In the genomic region with DNA sequence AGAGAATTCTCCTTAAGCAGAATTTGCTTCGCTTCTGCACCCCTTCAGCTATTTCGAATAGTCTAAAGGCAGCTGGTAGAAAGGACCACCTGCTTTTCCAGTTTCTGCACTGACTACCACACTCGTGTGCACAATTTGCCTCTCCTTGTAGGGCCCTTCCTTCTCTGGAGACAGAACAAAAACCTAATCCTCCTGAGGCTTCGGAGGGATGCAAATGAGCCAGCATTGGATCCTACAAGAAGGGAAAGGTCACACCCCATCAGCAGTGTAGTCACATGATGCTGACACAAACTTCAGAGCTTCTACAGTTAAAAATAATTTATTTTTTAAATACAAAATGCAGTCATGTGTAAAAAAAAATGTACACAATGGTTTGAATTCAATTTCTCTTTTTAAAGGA, we compare ENCODE assay signal across 31 mouse cellular contexts. TPM values are rescaled to one million over a fixed set of nuclear protein-coding genes. Genes with fewer than 3 reads are reported as not detected.
DNase-seq lines count a peak whose midpoint lies in the region; ATAC-seq and TF ChIP-seq lines count a peak whose summit lies in the region.
"Had no signal": no experiment of that assay in that cellular context is flagged by ENCODE, and none has a peak within 500 bp of the region (broad histone marks: within the 10 kb centered on the region; RNA-seq: fewer than 3 reads in every experiment).

No protein-coding gene starts in this region.

- no peak overlapping the region for H3K4me2 ChIP-seq in forebrain, embryonic 15.5 days (replicated peaks)
- H3K4me2 ChIP-seq in forebrain, embryonic 13.5 days: no peak overlapping the region
- H3K4me2 ChIP-seq in CH12.LX (ENCODE audit: insufficient read depth, low read depth, poor library complexity, severe bottlenecking): 0 out of 2 replicates have a peak overlapping the region, but pooled peaks have one; percentile 38
- H3K4me2 ChIP-seq: embryonic facial prominence, embryonic 13.5 days; heart, embryonic 13.5 days; hindbrain, embryonic 14.5 days had no signal

- H3K4me1 ChIP-seq in forebrain, embryonic 15.5 days: peaks cover 42% of the 10 kb centered on the region
- peaks cover 33% of the 10 kb centered on the region for H3K4me1 ChIP-seq in forebrain, embryonic 13.5 days
- H3K4me1 ChIP-seq in CH12.LX (ENCODE audit: control insufficient read depth in 1 of 2, insufficient read depth in 2 of 2): peaks cover 18 to 49% of the 10 kb centered on the region in 2 experiments

- H3K79me2 ChIP-seq in CH12.LX (replicated peaks; ENCODE audit: control insufficient read depth, extremely low read depth, insufficient read depth, poor library complexity, severe bottlenecking): no peaks in the 10 kb centered on the region

- TF ChIP-seq RAD21 in CH12.LX (IDR thresholded peaks at IDR 0.05; ENCODE audit: low read depth, low read length): no peak

- no peak for ATAC-seq in forebrain, embryonic 15.5 days (replicated peaks)
- no peak for ATAC-seq in forebrain, embryonic 13.5 days
- ATAC-seq: CD4-positive, CD25-positive, alpha-beta regulatory T cell, adult 4 months; forebrain, embryonic 14.5 days; hindbrain, postnatal 0 days; inflammation-experienced regulatory T-cells, adult 6 months; Patski had no signal

- in situ Hi-C loops in CH12.LX (cut with MboI; ENCODE audit: low pct_ligation_motif_present, low pct_unique_long_range_greater_than_20kb, low sequenced_read_pairs): no loop called here

- 0 out of 2 replicates have a peak overlapping the region, but pooled peaks have one; percentile 63 for H3K27ac ChIP-seq in forebrain, embryonic 15.5 days (replicated peaks)
- no peak overlapping the region for H3K27ac ChIP-seq in forebrain, embryonic 13.5 days
- H3K27ac ChIP-seq in left cerebral cortex, adult 2 months: peak overlapping the region; percentile 12; the same call in 1 of the 2 replicates
- peak overlapping the region; percentile 20 for H3K27ac ChIP-seq in CH12.LX (ENCODE audit: insufficient read depth, low read depth)
- H3K27ac ChIP-seq: embryonic facial prominence, embryonic 10.5 days; embryonic facial prominence, embryonic 13.5 days; heart, embryonic 10.5 days; heart, embryonic 13.5 days; hindbrain, postnatal 0 days had no signal

- dilution Hi-C loops in CH12.LX (cut with MboI; ENCODE audit: extremely low pct_ligation_motif_present, extremely low pct_unique_long_range_greater_than_20kb, low sequenced_read_pairs): no loop called here

- H3K4me3 ChIP-seq in forebrain, embryonic 15.5 days: no peak overlapping the region
- H3K4me3 ChIP-seq in forebrain, embryonic 13.5 days: no peak overlapping the region
- H3K4me3 ChIP-seq in left cerebral cortex, adult 2 months: no peak overlapping the region
- H3K4me3 ChIP-seq in CH12.LX (replicated peaks in 1 of 3; ENCODE audit: low read depth in 2 of 3, low read length in 2 of 3, poor library complexity in 1 of 3): no peak overlapping the region
- H3K4me3 ChIP-seq: embryonic facial prominence, embryonic 10.5 days; embryonic facial prominence, embryonic 13.5 days; erythroblast, embryonic 14.5 days; heart, adult 2 months; heart, embryonic 10.5 days; heart, embryonic 13.5 days had no signal

- no peak for DNase-seq in left cerebral cortex, adult 2 months (ENCODE audit: extremely low spot score in 1 of 2, low spot score in 2 of 2)
- DNase-seq in left cerebral cortex, postnatal 14 days (ENCODE audit: low spot score in 2 of 2): no peak
- DNase-seq in CH12.LX (ENCODE audit: extremely low read depth): peak; percentile 90
- DNase-seq in adipocyte (ENCODE audit: low spot score): peak; percentile 91
- no peak for DNase-seq in MN1 (ENCODE audit: low spot score)
- no peak for DNase-seq in urinary bladder, postnatal 14 days (ENCODE audit: low spot score)
- DNase-seq: adrenal gland, adult 8-10 months; cerebellum, adult 11-12 months; cerebellum, adult 8-10 months; cerebellum, postnatal 10 days; cerebellum, postnatal 36 days; embryo, embryonic 11 days; gastrocnemius, postnatal 10 days; gastrocnemius, postnatal 36 days; heart, adult 2 months; heart, postnatal 14 days; heart, postnatal 4 days had no signal

- WGBS in forebrain, embryonic 15.5 days: 45% methylated on average over 4 of the region's 4 CpGs
- WGBS in forebrain, embryonic 13.5 days: 46% methylated on average over 4 of the region's 4 CpGs

- H3K36me3 ChIP-seq in forebrain, embryonic 15.5 days: no peaks in the 10 kb centered on the region
- H3K36me3 ChIP-seq in forebrain, embryonic 13.5 days (ENCODE audit: poor library complexity, severe bottlenecking): no peaks in the 10 kb centered on the region
- no peaks in the 10 kb centered on the region for H3K36me3 ChIP-seq in CH12.LX (replicated peaks in 1 of 2; ENCODE audit: control insufficient read depth in 1 of 2, insufficient read depth in 1 of 2, low read length in 1 of 2)
- H3K36me3 ChIP-seq: embryonic facial prominence, embryonic 10.5 days had no signal

- TF ChIP-seq EP300 in CH12.LX (IDR thresholded peaks at IDR 0.05; ENCODE audit: low read length): peak; percentile 54

- no peak for TF ChIP-seq CTCF in left cerebral cortex, adult 2 months (IDR thresholded peaks at IDR 0.05)
- TF ChIP-seq CTCF in CH12.LX (conservative IDR thresholded peaks at IDR 0.05 in 1 of 2, IDR thresholded peaks at IDR 0.05 in 1 of 2; ENCODE audit: low read depth in 2 of 2, low read length in 2 of 2): no peak

- no peaks in the 10 kb centered on the region for H3K9me3 ChIP-seq in forebrain, embryonic 15.5 days
- H3K9me3 ChIP-seq in forebrain, embryonic 13.5 days (replicated peaks): no peaks in the 10 kb centered on the region
- no peaks in the 10 kb centered on the region for H3K9me3 ChIP-seq in CH12.LX (replicated peaks; ENCODE audit: low read length)
- H3K9me3 ChIP-seq: embryonic facial prominence, embryonic 10.5 days; embryonic facial prominence, embryonic 13.5 days; heart, embryonic 10.5 days; heart, embryonic 13.5 days had no signal

- no peak for TF ChIP-seq POLR2A in CH12.LX (IDR thresholded peaks at IDR 0.05; ENCODE audit: low read depth, low read length)

- H3K27me3 ChIP-seq in forebrain, embryonic 15.5 days: no peaks in the 10 kb centered on the region
- H3K27me3 ChIP-seq in forebrain, embryonic 13.5 days: no peaks in the 10 kb centered on the region
- H3K27me3 ChIP-seq in CH12.LX (replicated peaks): no peaks in the 10 kb centered on the region
- H3K27me3 ChIP-seq: embryonic facial prominence, embryonic 13.5 days; heart, embryonic 13.5 days; Patski had no signal

- intact Hi-C loops in left cerebral cortex, adult 2 months (cut with DNase I): loop anchor here (5.0 kb wide), 1 partner anchor 91 kb away; the partner anchor contains the start of gene Fam13a
- intact Hi-C loops in left cerebral cortex, postnatal 14 days (cut with DNase I): no loop called here

- H3K9ac ChIP-seq in forebrain, embryonic 15.5 days (replicated peaks): no peak overlapping the region
- no peak overlapping the region for H3K9ac ChIP-seq in forebrain, embryonic 13.5 days
- no peak overlapping the region for H3K9ac ChIP-seq in CH12.LX (ENCODE audit: insufficient read depth, low read depth)
- H3K9ac ChIP-seq: embryonic facial prominence, embryonic 13.5 days; heart, embryonic 13.5 days; hindbrain, embryonic 14.5 days had no signal

TF ChIP-seq in CH12.LX, 34 proteins besides CTCF, POLR2A, EP300 and RAD21:
- TF ChIP-seq MXI1 (IDR thresholded peaks at IDR 0.05; ENCODE audit: low read depth, low read length): peak; percentile 2; the same call in 1 of the 2 replicates
- TF ChIP-seq ETS1 (conservative IDR thresholded peaks at IDR 0.05; ENCODE audit: low read depth, low read length): peak; percentile 74
- TF ChIP-seq MAFK (IDR thresholded peaks at IDR 0.05; ENCODE audit: insufficient replicate concordance, low read length): 0 out of 2 replicates have a peak, but pooled peaks have one; percentile 50
- TF ChIP-seq TBP (conservative IDR thresholded peaks at IDR 0.05; ENCODE audit: low read depth, low read length): peak; percentile 51; the same call in 1 of the 2 replicates
- no peak; the same call in 1 of the 2 replicates for TF ChIP-seq MAX (IDR thresholded peaks at IDR 0.05; ENCODE audit: low read length)
- 0 out of 2 replicates have a peak, but pooled peaks have one; percentile 21 for TF ChIP-seq KAT2A (IDR thresholded peaks at IDR 0.05; ENCODE audit: insufficient replicate concordance, low read length)
- peak; percentile 30 for TF ChIP-seq MYC (IDR thresholded peaks at IDR 0.05; ENCODE audit: low read depth, low read length)
- no peak for TF ChIP-seq MAZ (IDR thresholded peaks at IDR 0.05; ENCODE audit: low read depth, low read length)
- TF ChIP-seq GABPA (IDR thresholded peaks at IDR 0.05; ENCODE audit: insufficient replicate concordance, low read depth, low read length): no peak
- no peak for TF ChIP-seq ZNF384 (IDR thresholded peaks at IDR 0.05; ENCODE audit: low read depth, low read length)
- no peak for TF ChIP-seq CHD2 (IDR thresholded peaks at IDR 0.05; ENCODE audit: low read length)
- TF ChIP-seq MEF2A (IDR thresholded peaks at IDR 0.05; ENCODE audit: borderline replicate concordance, low read depth, low read length): peak; percentile 31; the same call in 1 of the 2 replicates
- TF ChIP-seq TCF12 (IDR thresholded peaks at IDR 0.05; ENCODE audit: low read depth, low read length): peak; percentile 34; the same call in 1 of the 2 replicates
- peak; percentile 73 for TF ChIP-seq USF1 (IDR thresholded peaks at IDR 0.05; ENCODE audit: low read depth, low read length)
- peak; percentile 76 for TF ChIP-seq USF2 (conservative IDR thresholded peaks at IDR 0.05; ENCODE audit: low read depth, low read length)
- TF ChIP-seq ZC3H11A (IDR thresholded peaks at IDR 0.05; ENCODE audit: low read depth, low read length): no peak
- peak; percentile 49 for TF ChIP-seq IRF4 (IDR thresholded peaks at IDR 0.05; ENCODE audit: low read depth, low read length)
- peak; percentile 84 for TF ChIP-seq BHLHE40 (IDR thresholded peaks at IDR 0.05; ENCODE audit: low read depth, low read length)

RNA-seq across cellular contexts. Expression of gene Nap1l5, which starts 24.3 kb away (rescaled TPM):
- 69.4 and 90.4 TPM in 2 replicates for polyA plus RNA-seq in forebrain, embryonic 15.5 days (2015; fragmentation: Nextera tagmentation; extraction: Ambion mirVana)
- polyA plus RNA-seq in forebrain, embryonic 13.5 days (2015; fragmentation: Nextera tagmentation; extraction: Ambion mirVana): 49.1 and 52.6 TPM in 2 replicates
- total RNA-seq in left cerebral cortex, adult 2 months (2021): 100 to 1,000 TPM; 337 to 344 TPM
- 100 to 1,000 TPM; 236 to 310 TPM for total RNA-seq in left cerebral cortex, postnatal 14 days (2021)
- not detected in 2 replicates for total RNA-seq in CH12.LX (2012; rRNA removed)
- not detected in 2 replicates for total RNA-seq in CH12.LX (2014; rRNA removed)
- polyA plus RNA-seq in CH12.LX (2012; ENCODE audit: insufficient read length, low read depth): not detected in 2 replicates
- total RNA-seq: gastrocnemius, postnatal 36 days; granulocyte monocyte progenitor cell, adult 5-6 weeks had no signal
- polyA plus RNA-seq: CD4-positive, CD25-positive, alpha-beta regulatory T cell, adult 4 months; erythroblast, embryonic 14.5 days; Patski had no signal

Comparison
In these comparisons a context has a peak if more than half of its experiments do, and no peak if none do; other contexts are left out.
1. DNase-seq: peak in CH12.LX (single experiment) and adipocyte (single experiment); none in left cerebral cortex, adult 2 months (0 of 2), left cerebral cortex, postnatal 14 days (0 of 2), MN1 (single experiment) and urinary bladder, postnatal 14 days (single experiment).
2. RNA of gene Nap1l5, which starts 24.3 kb away (total RNA-seq): 337 to 344 TPM in left cerebral cortex, adult 2 months and 236 to 310 TPM in left cerebral cortex, postnatal 14 days; not detected in CH12.LX; every median in the first group is over 100 times any median in the second.